Mouse (Mus musculus): ENCODE measurements around the gene Erap1. TPM values are rescaled to one million over a fixed set of nuclear protein-coding genes. Genes with fewer than 3 reads are reported as not detected.

Erap1 gene
- polyA plus RNA-seq, 1 experiment, result 3.8 TPM

- H3K4me2 ChIP-seq (ENCODE audit: low read depth), result no peak overlapping the region
- TF ChIP-seq REST (IDR thresholded peaks at IDR 0.05; ENCODE audit: insufficient read depth, insufficient read length), result no peak
- no peak for TF ChIP-seq E2F4 (IDR thresholded peaks at IDR 0.05; ENCODE audit: insufficient read depth)
- TF ChIP-seq TCF3 (IDR thresholded peaks at IDR 0.05; ENCODE audit: insufficient read length, low read depth), result no peak
- TF ChIP-seq MYOD1 (IDR thresholded peaks at IDR 0.05; ENCODE audit: control insufficient read depth in 1 of 3, insufficient read length in 2 of 3, low read depth in 2 of 3), result no peak
- no peak for TF ChIP-seq MAX (IDR thresholded peaks at IDR 0.05; ENCODE audit: low read depth)
- no peak for TF ChIP-seq USF1 (IDR thresholded peaks at IDR 0.05; ENCODE audit: low read depth)
- TF ChIP-seq CEBPB (IDR thresholded peaks at IDR 0.05; ENCODE audit: insufficient read depth, poor library complexity, severe bottlenecking), result no peak
- no peak for TF ChIP-seq POLR2A (IDR thresholded peaks at IDR 0.05; ENCODE audit: insufficient read length, low read depth)
- no peak for TF ChIP-seq MYOG (IDR thresholded peaks at IDR 0.05; ENCODE audit: control insufficient read depth in 1 of 3, insufficient read depth in 1 of 3, insufficient read length in 2 of 3, low read depth in 2 of 3)
- TF ChIP-seq POLR2AphosphoS2 (IDR thresholded peaks at IDR 0.05; ENCODE audit: insufficient read length, low read depth), result no peak
- no peak for TF ChIP-seq TCF12 (IDR thresholded peaks at IDR 0.05; ENCODE audit: insufficient read depth, poor library complexity, severe bottlenecking)
- no peak for TF ChIP-seq SRF (IDR thresholded peaks at IDR 0.05; ENCODE audit: control insufficient read depth, insufficient read length, low read depth)
- H3K4me3 ChIP-seq, result no peak overlapping the region
- no peak overlapping the region for H3ac ChIP-seq (ENCODE audit: control insufficient read depth, insufficient read length)
- no peaks in the 10 kb centered on the region for H3K27me3 ChIP-seq (ENCODE audit: control insufficient read depth, insufficient read depth, insufficient read length)
- H3K79me2 ChIP-seq (ENCODE audit: control insufficient read depth, insufficient read depth), result no peaks in the 10 kb centered on the region
- peaks cover 53% of the 10 kb centered on the region for H3K36me3 ChIP-seq (ENCODE audit: control insufficient read depth, insufficient read depth)
Observed at GRCm38 (mm10) chr13:74719002-74719401, 79.6 kb downstream of the Erap1 start.

GRCm38 (mm10) chr13:74733726-74734125 is 94.4 kb downstream of the Erap1 start:
- Histone ChIP-seq H3K4me3 (no peak overlapping the region), H3ac (ENCODE audit: control insufficient read depth, insufficient read length) (no peak overlapping the region), H3K27me3 (ENCODE audit: control insufficient read depth, insufficient read depth, insufficient read length) (no peaks in the 10 kb centered on the region), H3K79me2 (ENCODE audit: control insufficient read depth, insufficient read depth) (no peaks in the 10 kb centered on the region), H3K4me2 (ENCODE audit: low read depth) (no peak overlapping the region), H3K36me3 (ENCODE audit: control insufficient read depth, insufficient read depth) (peaks cover 70% of the 10 kb centered on the region)
- TF ChIP-seq REST (IDR thresholded peaks at IDR 0.05; ENCODE audit: insufficient read depth, insufficient read length), result no peak
- TF ChIP-seq SRF (IDR thresholded peaks at IDR 0.05; ENCODE audit: control insufficient read depth, insufficient read length, low read depth), result no peak
- no peak for TF ChIP-seq MAX (IDR thresholded peaks at IDR 0.05; ENCODE audit: low read depth)
- no peak for TF ChIP-seq USF1 (IDR thresholded peaks at IDR 0.05; ENCODE audit: low read depth)
- TF ChIP-seq POLR2AphosphoS2 (IDR thresholded peaks at IDR 0.05; ENCODE audit: insufficient read length, low read depth), result no peak

- no peak overlapping the region for H3K4me2 ChIP-seq (ENCODE audit: low read depth)
- H3K27me3 ChIP-seq (ENCODE audit: control insufficient read depth, insufficient read depth, insufficient read length), result no peaks in the 10 kb centered on the region
- H3K79me2 ChIP-seq (ENCODE audit: control insufficient read depth, insufficient read depth), result no peaks in the 10 kb centered on the region
- TF ChIP-seq POLR2AphosphoS2 (IDR thresholded peaks at IDR 0.05; ENCODE audit: insufficient read length, low read depth) (no peak), SRF (IDR thresholded peaks at IDR 0.05; ENCODE audit: control insufficient read depth, insufficient read length, low read depth) (no peak), REST (IDR thresholded peaks at IDR 0.05; ENCODE audit: insufficient read depth, insufficient read length) (no peak), USF1 (IDR thresholded peaks at IDR 0.05; ENCODE audit: low read depth) (no peak), TCF12 (IDR thresholded peaks at IDR 0.05; ENCODE audit: insufficient read depth, poor library complexity, severe bottlenecking) (no peak), TCF3 (IDR thresholded peaks at IDR 0.05; ENCODE audit: insufficient read length, low read depth) (no peak), POLR2A (IDR thresholded peaks at IDR 0.05; ENCODE audit: insufficient read length, low read depth) (no peak), E2F4 (IDR thresholded peaks at IDR 0.05; ENCODE audit: insufficient read depth) (no peak), MAX (IDR thresholded peaks at IDR 0.05; ENCODE audit: low read depth) (no peak), MYOD1 (IDR thresholded peaks at IDR 0.05; ENCODE audit: control insufficient read depth in 1 of 3, insufficient read length in 2 of 3, low read depth in 2 of 3) (no peak), MYOG (IDR thresholded peaks at IDR 0.05; ENCODE audit: control insufficient read depth in 1 of 3, insufficient read depth in 1 of 3, insufficient read length in 2 of 3, low read depth in 2 of 3) (no peak), CEBPB (IDR thresholded peaks at IDR 0.05; ENCODE audit: insufficient read depth, poor library complexity, severe bottlenecking) (no peak)
- peaks cover 75% of the 10 kb centered on the region for H3K36me3 ChIP-seq (ENCODE audit: control insufficient read depth, insufficient read depth)
- no peak overlapping the region for H3K4me3 ChIP-seq
- H3ac ChIP-seq (ENCODE audit: control insufficient read depth, insufficient read length), result no peak overlapping the region
Observed at GRCm38 (mm10) chr13:74735834-74736233, 96.5 kb downstream of the Erap1 start.

GRCm38 (mm10) chr13:74736396-74736795 is 97.0 kb downstream of the Erap1 start:
- no peak for TF ChIP-seq MYOG (IDR thresholded peaks at IDR 0.05; ENCODE audit: control insufficient read depth in 1 of 3, insufficient read depth in 1 of 3, insufficient read length in 2 of 3, low read depth in 2 of 3)
- Histone ChIP-seq H3K27me3 (ENCODE audit: control insufficient read depth, insufficient read depth, insufficient read length) (no peaks in the 10 kb centered on the region), H3K79me2 (ENCODE audit: control insufficient read depth, insufficient read depth) (no peaks in the 10 kb centered on the region), H3K36me3 (ENCODE audit: control insufficient read depth, insufficient read depth) (peaks cover 72% of the 10 kb centered on the region), H3K4me3 (no peak overlapping the region), H3ac (ENCODE audit: control insufficient read depth, insufficient read length) (no peak overlapping the region), H3K4me2 (ENCODE audit: low read depth) (no peak overlapping the region)

Other genes with a start within 250 kb of the Erap1 start
- gene Zfp72, start 248.7 kb upstream of the Erap1 start, polyA plus RNA-seq (2012; fragmentation: generic; extraction: Trizol), result 0.28 TPM
- gene Ftl1-ps1, start 239.9 kb upstream of the Erap1 start, polyA plus RNA-seq (2012; fragmentation: generic; extraction: Trizol), result 99.2 TPM
- 2.8 TPM for gene Zfp825, start 145.6 kb upstream of the Erap1 start, polyA plus RNA-seq (2012; fragmentation: generic; extraction: Trizol)
- 32.4 TPM for gene Cast, start 169.2 kb downstream of the Erap1 start, polyA plus RNA-seq (2012; fragmentation: generic; extraction: Trizol)

Data from myocyte (in vitro differentiated cells).